Mouse (Mus musculus) heart, embryonic 16.5 days (tissue): ENCODE results near the gene Wdr35. TPM values are rescaled to one million over a fixed set of nuclear protein-coding genes. Genes with fewer than 3 reads are reported as not detected.
A peak's percentile ranks its signal among the peaks of the same experiment; 100 is the strongest.

Source experiments
- ATAC-seq: fragments of 200-750 bp; cut with Nextera tagmentation; replicated peaks from 2 replicates; pipeline ENCODE4 v1.8.0; 2017; ENCODE audit warnings: moderate number of reproducible peaks; ENCODE audit not compliant: insufficient read depth, low FRiP score; ENCODE audit errors: extremely low read depth
- H3K27ac ChIP-seq: fragments of 300-500 bp; sonication (generic); 2 replicates; pipeline ENCODE4 v1.5.1; 2014; ENCODE audit warnings: mild to moderate bottlenecking, low read length, control low read depth, moderate library complexity
- H3K27me3 ChIP-seq: fragments of 300-500 bp; sonication (generic); 2 replicates; pipeline ENCODE4 v1.6.1; 2014; ENCODE audit warnings: low read length, mixed read lengths; ENCODE audit not compliant: control insufficient read depth, insufficient read depth
- H3K36me3 ChIP-seq: fragments of 300-500 bp; sonication (generic); 2 replicates; pipeline ENCODE4 v1.6.1; 2014; ENCODE audit not compliant: control insufficient read depth, insufficient read depth
- H3K4me1 ChIP-seq: fragments of 300-500 bp; sonication (generic); 2 replicates; pipeline ENCODE4 v1.6.1; 2014; ENCODE audit warnings: low read length, mixed read lengths; ENCODE audit not compliant: control insufficient read depth, insufficient read depth
- H3K4me2 ChIP-seq: fragments of 300-500 bp; sonication (generic); 2 replicates; pipeline ENCODE4 v1.6.1; 2014; ENCODE audit warnings: low read depth, mild to moderate bottlenecking, control low read depth, low read length
- H3K4me3 ChIP-seq: fragments of 300-500 bp; sonication (generic); 2 replicates; pipeline ENCODE4 v1.5.1; 2014; ENCODE audit warnings: mild to moderate bottlenecking, control low read depth, low read length
- H3K9ac ChIP-seq: fragments of 300-500 bp; sonication (generic); 2 replicates; pipeline ENCODE4 v1.6.1; 2014; ENCODE audit warnings: low read length, control low read depth
- H3K9me3 ChIP-seq: fragments of 300-500 bp; sonication (generic); replicated peaks from 2 replicates; pipeline ENCODE4 v1.6.1; 2016; ENCODE audit warnings: low read length; ENCODE audit not compliant: control insufficient read depth
- WGBS: fragments of 180-500 bp; shearing (Covaris S2); extraction: QIAGEN DNeasy Blood & Tissue Kit; methylation state at CpG from one replicate; pipeline ENCODE4 v1.1.7; 2014; 5-methylcytosine and 5-hydroxymethylcytosine counted together
- polyA plus RNA-seq: library from polyadenylated mRNA; unstranded; fragments of >200 nt; fragmentation: Nextera tagmentation; extraction: Ambion mirVana; gene quantifications from 2 replicates; pipeline ENCODE4 v1.2.1, GENCODE M21; 2015

The Wdr35 gene
- polyA plus RNA-seq, 1 experiment from 2014 or later: 14.7 TPM

DNA sequence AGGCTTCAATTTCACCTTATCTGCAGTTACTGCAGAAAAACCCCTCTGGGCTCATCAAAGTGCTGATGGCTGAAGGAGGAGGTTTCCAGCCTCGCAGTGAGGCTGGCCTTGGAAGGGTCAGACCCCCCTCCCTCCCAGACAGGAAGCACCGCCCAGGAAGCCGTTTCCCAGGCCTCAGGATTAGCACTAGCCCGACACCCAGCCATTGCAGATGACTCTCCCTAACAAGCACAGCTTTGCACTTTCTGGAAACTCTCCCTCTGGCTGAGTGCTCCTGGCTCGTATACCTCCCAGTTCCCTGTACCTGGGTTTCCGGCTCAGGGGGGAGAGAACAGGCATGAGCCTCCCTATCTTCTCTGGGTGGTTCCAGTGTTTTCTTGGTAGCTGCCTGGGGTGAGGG is 77.1 kb downstream of the Wdr35 start:
- no peak for ATAC-seq
- Histone ChIP-seq H3K27ac (no peak overlapping the region), H3K4me1 (no peaks in the 10 kb centered on the region), H3K4me2 (no peak overlapping the region), H3K9me3 (no peaks in the 10 kb centered on the region), H3K27me3 (no peaks in the 10 kb centered on the region), H3K9ac (no peak overlapping the region), H3K4me3 (no peak overlapping the region), H3K36me3 (no peaks in the 10 kb centered on the region)
- WGBS: 26% methylated on average over 6 of the region's 6 CpGs

GRCm38 (mm10) chr12:9052075-9052829 is 78.6 kb downstream of the Wdr35 start:
- ATAC-seq: peak; percentile 70; the same call in 1 of the 2 replicates
- Histone ChIP-seq H3K4me1 (no peaks in the 10 kb centered on the region), H3K4me2 (no peak overlapping the region), H3K27me3 (no peaks in the 10 kb centered on the region), H3K27ac (no peak overlapping the region), H3K4me3 (no peak overlapping the region), H3K9ac (no peak overlapping the region), H3K36me3 (no peaks in the 10 kb centered on the region), H3K9me3 (no peaks in the 10 kb centered on the region)
- WGBS: 57% methylated on average over 8 of the region's 8 CpGs

DNA sequence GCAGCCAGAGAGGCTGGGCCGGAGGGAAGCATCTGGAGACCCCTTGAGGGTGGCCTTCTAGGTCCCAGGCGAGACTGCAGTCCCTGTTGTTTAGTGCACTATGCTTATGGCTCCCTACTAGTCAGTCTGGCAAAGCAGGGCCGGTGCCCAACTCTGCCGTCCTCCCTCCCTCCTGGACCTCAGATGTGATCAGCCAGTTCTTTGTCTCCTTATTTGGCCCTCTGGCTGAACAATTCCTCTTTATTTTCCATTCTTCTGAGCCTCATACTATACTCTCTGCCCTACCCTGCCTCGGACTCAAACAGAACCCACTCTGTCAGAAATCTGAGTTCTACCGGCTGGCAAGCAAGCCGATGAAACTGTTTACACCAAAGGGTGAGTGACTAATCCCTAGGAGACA is 79.7 kb downstream of the Wdr35 start:
- 72% methylated on average over 7 of the region's 7 CpGs for WGBS
- Histone ChIP-seq H3K4me2 (no peak overlapping the region), H3K4me3 (no peak overlapping the region), H3K27me3 (no peaks in the 10 kb centered on the region), H3K27ac (no peak overlapping the region), H3K9me3 (no peaks in the 10 kb centered on the region), H3K4me1 (no peaks in the 10 kb centered on the region), H3K9ac (no peak overlapping the region), H3K36me3 (no peaks in the 10 kb centered on the region)
- no peak for ATAC-seq

- ATAC-seq: no peak
- Histone ChIP-seq H3K27me3 (no peaks in the 10 kb centered on the region), H3K4me2 (no peak overlapping the region), H3K4me3 (no peak overlapping the region), H3K9ac (no peak overlapping the region), H3K27ac (no peak overlapping the region), H3K9me3 (no peaks in the 10 kb centered on the region), H3K36me3 (no peaks in the 10 kb centered on the region), H3K4me1 (no peaks in the 10 kb centered on the region)
- 70% methylated on average over 2 of the region's 2 CpGs for WGBS
Observed at GRCm38 (mm10) chr12:9054012-9054411, 80.3 kb downstream of the Wdr35 start.

DNA sequence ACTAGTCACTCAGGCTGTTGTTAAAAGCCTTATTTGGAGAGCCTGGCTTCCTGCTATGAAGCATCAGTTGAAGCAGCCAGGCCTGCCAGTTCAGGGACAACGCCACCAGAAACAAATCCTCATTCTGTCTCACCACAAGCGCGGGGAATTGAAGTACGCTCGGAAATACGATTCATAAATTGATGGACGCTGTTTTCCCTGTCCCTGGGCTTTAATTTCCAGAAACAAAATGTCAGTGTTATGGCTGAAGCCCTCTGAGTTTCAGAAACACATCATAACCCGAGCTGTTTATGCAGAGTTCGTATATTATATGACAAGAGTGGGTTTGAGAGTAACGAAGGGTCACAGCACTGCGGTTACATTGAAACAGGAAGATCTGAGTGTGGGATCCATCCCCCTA is 81.6 kb downstream of the Wdr35 start:
- H3K9me3 ChIP-seq: no peaks in the 10 kb centered on the region
- ATAC-seq: no peak
- no peak overlapping the region for H3K4me2 ChIP-seq
- no peak overlapping the region for H3K4me3 ChIP-seq
- H3K4me1 ChIP-seq: no peaks in the 10 kb centered on the region
- H3K27ac ChIP-seq: no peak overlapping the region
- WGBS: 71% methylated on average over 11 of the region's 11 CpGs
- H3K27me3 ChIP-seq: no peaks in the 10 kb centered on the region
- no peaks in the 10 kb centered on the region for H3K36me3 ChIP-seq
- no peak overlapping the region for H3K9ac ChIP-seq

- no peaks in the 10 kb centered on the region for H3K27me3 ChIP-seq
- no peak for ATAC-seq
- H3K4me3 ChIP-seq: no peak overlapping the region
- H3K4me2 ChIP-seq: no peak overlapping the region
- no peaks in the 10 kb centered on the region for H3K9me3 ChIP-seq
- no peaks in the 10 kb centered on the region for H3K4me1 ChIP-seq
- WGBS: 81% methylated on average over 3 of the region's 3 CpGs
- no peak overlapping the region for H3K9ac ChIP-seq
- no peak overlapping the region for H3K27ac ChIP-seq
- H3K36me3 ChIP-seq: no peaks in the 10 kb centered on the region
Observed at GRCm38 (mm10) chr12:9059502-9059901, 85.8 kb downstream of the Wdr35 start.

- 80% methylated on average over 9 of the region's 9 CpGs for WGBS
- no peak overlapping the region for H3K9ac ChIP-seq
Observed at GRCm38 (mm10) chr12:9059965-9060364, 86.3 kb downstream of the Wdr35 start.

GRCm38 (mm10) chr12:9063611-9064010 is 89.9 kb downstream of the Wdr35 start:
- H3K4me1 ChIP-seq: no peaks in the 10 kb centered on the region
- H3K27ac ChIP-seq: no peak overlapping the region
- no peak overlapping the region for H3K4me2 ChIP-seq
- WGBS: 81% methylated on average over 6 of the region's 6 CpGs
- no peaks in the 10 kb centered on the region for H3K36me3 ChIP-seq
- no peaks in the 10 kb centered on the region for H3K9me3 ChIP-seq
- no peak for ATAC-seq
- H3K27me3 ChIP-seq: no peaks in the 10 kb centered on the region
- no peak overlapping the region for H3K9ac ChIP-seq
- H3K4me3 ChIP-seq: no peak overlapping the region

More at GRCm38 (mm10) chr12:9059965-9060364, 86.3 kb downstream of the Wdr35 start:
- Histone ChIP-seq H3K4me3 (no peak overlapping the region), H3K4me1 (no peaks in the 10 kb centered on the region), H3K27me3 (no peaks in the 10 kb centered on the region), H3K27ac (no peak overlapping the region), H3K9me3 (no peaks in the 10 kb centered on the region), H3K4me2 (no peak overlapping the region), H3K36me3 (no peaks in the 10 kb centered on the region)
- ATAC-seq: no peak

DNA sequence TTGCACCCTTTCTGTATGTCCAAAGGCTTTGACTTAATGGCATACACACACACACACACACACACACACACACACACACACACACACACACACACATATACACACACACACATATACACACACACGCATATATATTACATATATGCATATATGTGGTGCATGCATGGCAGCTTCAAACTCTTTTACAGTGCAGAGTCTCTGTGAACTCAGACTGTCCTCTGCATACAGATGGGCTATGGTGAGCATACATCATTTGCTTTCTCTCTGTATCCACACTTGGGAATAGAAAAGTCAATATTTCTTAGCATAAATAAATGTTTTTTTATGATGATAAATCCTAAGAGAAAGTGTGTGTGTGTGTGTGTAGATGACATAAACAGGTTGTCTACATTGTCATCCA is 97.4 kb downstream of the Wdr35 start:
- H3K4me3 ChIP-seq: no peak overlapping the region
- no peaks in the 10 kb centered on the region for H3K36me3 ChIP-seq
- H3K9me3 ChIP-seq: no peaks in the 10 kb centered on the region
- no peak for ATAC-seq
- H3K9ac ChIP-seq: no peak overlapping the region
- H3K27ac ChIP-seq: no peak overlapping the region
- H3K4me1 ChIP-seq: no peaks in the 10 kb centered on the region
- WGBS: 75% methylated on average over 1 of the region's 1 CpGs
- no peak overlapping the region for H3K4me2 ChIP-seq
- no peaks in the 10 kb centered on the region for H3K27me3 ChIP-seq
